Mouse (Mus musculus): ENCODE measurements around the gene Kcnab1. TPM values are rescaled to one million over a fixed set of nuclear protein-coding genes. Genes with fewer than 3 reads are reported as not detected.

The Kcnab1 gene
- polyA plus RNA-seq, 1 experiment from 2014 or later, result 1.6 TPM

DNA sequence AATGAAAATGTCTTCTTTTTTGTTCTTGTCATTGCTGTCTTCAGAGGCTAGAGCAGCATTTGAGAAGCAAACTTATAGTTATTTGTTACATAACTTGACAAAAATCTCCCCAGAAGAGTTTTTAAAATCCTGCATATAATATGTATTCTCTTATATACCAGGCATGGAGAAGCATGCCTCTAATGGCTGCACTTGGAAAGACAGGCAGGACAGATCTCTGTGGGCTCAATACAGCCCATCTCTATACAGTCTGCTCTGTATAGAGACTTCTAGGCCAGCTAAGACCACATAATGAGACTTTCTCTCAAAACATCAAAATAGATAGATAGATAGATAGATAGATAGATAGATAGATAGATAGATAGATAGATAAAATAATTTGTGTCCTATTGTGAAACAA is 111.1 kb downstream of the Kcnab1 start:
- H3K4me3 ChIP-seq (ENCODE audit: low read length), result no peak overlapping the region
- H3K4me2 ChIP-seq (ENCODE audit: low read depth, low read length), result no peak overlapping the region
- H3K36me3 ChIP-seq (ENCODE audit: control insufficient read depth, insufficient read depth), result no peaks in the 10 kb centered on the region
- no peak for ATAC-seq (replicated peaks; ENCODE audit: extremely low read depth, insufficient read depth, low FRiP score)
- no peaks in the 10 kb centered on the region for H3K9me3 ChIP-seq (replicated peaks; ENCODE audit: control insufficient read depth, low read length)
- no peak overlapping the region for H3K9ac ChIP-seq (ENCODE audit: low read length)
- no peaks in the 10 kb centered on the region for H3K4me1 ChIP-seq (ENCODE audit: control insufficient read depth, insufficient read depth, low read length)
- H3K27me3 ChIP-seq (ENCODE audit: control insufficient read depth, insufficient read depth, low read length), result no peaks in the 10 kb centered on the region
- no peak overlapping the region for H3K27ac ChIP-seq (ENCODE audit: low read length)

DNA sequence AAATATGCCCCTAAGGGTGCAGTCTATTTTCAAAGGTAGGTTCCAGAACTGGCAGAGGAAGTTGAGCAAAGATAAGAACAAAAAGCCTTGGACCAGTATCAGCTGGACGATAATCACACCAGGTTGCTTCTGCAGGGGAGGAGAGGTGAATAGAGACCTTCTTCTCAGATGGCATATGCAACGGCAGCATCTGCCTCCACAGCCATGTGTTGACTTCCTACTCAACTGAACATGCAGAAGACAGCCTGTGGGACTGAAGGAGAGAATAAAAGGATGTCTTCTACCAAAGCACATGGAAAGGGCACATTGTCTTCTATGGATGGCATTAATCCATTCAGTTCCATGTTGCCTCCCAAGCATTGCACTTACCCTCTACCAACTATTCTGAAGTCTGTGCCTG is 114.5 kb downstream of the Kcnab1 start:
- 69% methylated on average over 2 of the region's 2 CpGs for WGBS
- Histone ChIP-seq H3K27me3 (ENCODE audit: control insufficient read depth, insufficient read depth, low read length) (no peaks in the 10 kb centered on the region), H3K9me3 (replicated peaks; ENCODE audit: control insufficient read depth, low read length) (no peaks in the 10 kb centered on the region), H3K4me3 (ENCODE audit: low read length) (no peak overlapping the region), H3K27ac (ENCODE audit: low read length) (no peak overlapping the region), H3K4me2 (ENCODE audit: low read depth, low read length) (no peak overlapping the region), H3K9ac (ENCODE audit: low read length) (no peak overlapping the region), H3K4me1 (ENCODE audit: control insufficient read depth, insufficient read depth, low read length) (no peaks in the 10 kb centered on the region), H3K36me3 (ENCODE audit: control insufficient read depth, insufficient read depth) (no peaks in the 10 kb centered on the region)
- ATAC-seq (replicated peaks; ENCODE audit: extremely low read depth, insufficient read depth, low FRiP score), result no peak

DNA sequence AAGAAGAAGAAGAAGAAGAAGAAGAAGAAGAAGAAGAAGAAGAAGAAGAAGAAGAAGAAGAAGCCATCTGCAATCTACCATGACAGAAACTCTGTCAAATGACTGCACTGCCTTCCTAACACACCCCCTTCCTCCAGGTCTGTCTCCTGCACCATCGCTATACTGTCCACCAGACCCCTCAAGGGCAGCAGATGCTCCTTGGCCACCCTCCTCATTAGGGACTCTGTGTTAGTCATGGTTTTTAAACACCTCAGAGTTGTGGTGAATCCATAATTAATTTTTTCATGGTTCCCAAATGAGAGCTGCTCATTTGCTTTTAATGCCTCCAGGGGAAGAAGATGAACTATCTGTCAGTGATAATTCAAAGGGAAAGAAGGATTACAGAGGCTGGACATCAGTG is 121.8 kb downstream of the Kcnab1 start:
- no peak overlapping the region for H3K27ac ChIP-seq (ENCODE audit: low read length)
- H3K27me3 ChIP-seq (ENCODE audit: control insufficient read depth, insufficient read depth, low read length), result no peaks in the 10 kb centered on the region
- WGBS, result 89% methylated on average over 1 of the region's 1 CpGs
- H3K9me3 ChIP-seq (replicated peaks; ENCODE audit: control insufficient read depth, low read length), result peaks cover 3% of the 10 kb centered on the region
- H3K9ac ChIP-seq (ENCODE audit: low read length), result no peak overlapping the region
- no peak for ATAC-seq (replicated peaks; ENCODE audit: extremely low read depth, insufficient read depth, low FRiP score)
- H3K4me3 ChIP-seq (ENCODE audit: low read length), result no peak overlapping the region
- no peak overlapping the region for H3K4me2 ChIP-seq (ENCODE audit: low read depth, low read length)
- no peaks in the 10 kb centered on the region for H3K36me3 ChIP-seq (ENCODE audit: control insufficient read depth, insufficient read depth)
- no peaks in the 10 kb centered on the region for H3K4me1 ChIP-seq (ENCODE audit: control insufficient read depth, insufficient read depth, low read length)

DNA sequence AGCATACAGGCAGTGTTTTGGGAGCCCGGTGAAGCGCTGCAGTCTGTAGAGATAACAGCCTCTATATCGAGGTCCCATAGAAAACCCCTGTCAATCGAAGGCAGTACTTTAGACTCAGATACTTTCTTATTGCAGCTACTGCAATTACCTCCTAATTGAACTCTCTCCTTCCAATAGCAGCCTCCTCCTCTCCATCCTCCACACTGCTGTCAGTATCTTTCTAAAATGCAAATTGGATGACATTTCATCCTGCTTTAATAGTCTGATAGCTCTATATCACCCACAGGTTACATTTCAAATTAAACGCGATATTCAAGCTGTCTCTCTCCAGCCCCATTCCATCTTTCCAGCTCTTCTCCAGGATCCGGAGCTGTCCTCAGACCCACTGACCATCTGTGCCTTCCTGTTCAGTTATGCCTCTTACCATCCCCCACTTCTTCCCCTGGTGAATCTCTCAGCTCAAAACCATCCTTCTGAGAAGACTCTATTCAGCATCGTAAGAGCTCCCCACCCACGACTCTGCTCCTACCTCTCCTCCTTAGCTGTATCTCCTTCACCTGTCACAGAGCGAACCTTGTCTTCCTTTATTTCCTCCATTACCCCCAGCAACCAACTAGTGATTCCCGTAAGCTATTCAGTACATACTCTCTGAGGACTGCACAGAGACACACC is 122.4 kb downstream of the Kcnab1 start:
- Histone ChIP-seq H3K4me3 (ENCODE audit: low read length) (no peak overlapping the region), H3K36me3 (ENCODE audit: control insufficient read depth, insufficient read depth) (no peaks in the 10 kb centered on the region), H3K27ac (ENCODE audit: low read length) (no peak overlapping the region), H3K4me2 (ENCODE audit: low read depth, low read length) (no peak overlapping the region), H3K4me1 (ENCODE audit: control insufficient read depth, insufficient read depth, low read length) (no peaks in the 10 kb centered on the region), H3K9me3 (replicated peaks; ENCODE audit: control insufficient read depth, low read length) (peaks cover 5% of the 10 kb centered on the region), H3K27me3 (ENCODE audit: control insufficient read depth, insufficient read depth, low read length) (no peaks in the 10 kb centered on the region), H3K9ac (ENCODE audit: low read length) (no peak overlapping the region)
- WGBS, result 70% methylated on average over 11 of the region's 11 CpGs
- no peak for ATAC-seq (replicated peaks; ENCODE audit: extremely low read depth, insufficient read depth, low FRiP score)

DNA sequence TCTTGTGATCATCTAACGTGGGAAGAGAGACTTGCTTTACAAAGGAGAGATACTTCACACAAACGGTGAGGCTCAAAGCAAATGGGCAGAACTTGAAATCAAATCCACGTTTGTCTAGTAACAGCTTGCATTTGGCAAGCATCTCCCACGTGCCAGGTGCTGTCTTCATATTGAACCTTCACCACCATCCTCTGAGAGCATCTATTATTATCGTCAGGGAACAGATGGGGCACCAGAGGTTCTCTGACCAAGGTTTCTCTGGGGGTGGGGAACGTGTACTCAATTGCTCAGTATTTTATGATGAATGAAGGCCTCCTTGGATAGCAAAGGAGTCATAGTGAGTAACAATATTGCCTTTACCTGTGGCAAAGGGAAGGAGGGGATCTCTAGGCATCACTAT is 139.8 kb downstream of the Kcnab1 start:
- no peak for ATAC-seq (replicated peaks; ENCODE audit: extremely low read depth, insufficient read depth, low FRiP score)
- H3K4me2 ChIP-seq (ENCODE audit: low read depth, low read length), result no peak overlapping the region
- 76% methylated on average over 6 of the region's 6 CpGs for WGBS

DNA sequence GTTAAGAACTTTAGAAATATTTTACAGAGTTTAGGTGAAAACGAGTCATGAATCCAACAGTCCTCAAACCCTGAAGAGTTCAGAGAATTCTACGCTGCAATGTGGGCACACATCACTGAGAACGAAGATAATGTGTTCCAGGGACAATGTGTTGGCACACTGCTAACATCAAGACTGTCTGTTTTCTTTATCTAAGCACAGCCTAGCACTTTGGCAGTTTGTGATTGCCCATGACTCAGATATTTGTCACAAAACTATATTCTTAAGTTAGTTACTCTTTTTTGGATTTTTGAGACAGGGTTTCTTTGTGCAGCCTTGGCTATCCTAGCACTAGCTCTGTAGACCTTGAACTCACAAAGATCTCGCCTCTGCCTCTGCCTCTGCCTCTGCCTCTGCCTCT is 151.3 kb downstream of the Kcnab1 start:
- 63% methylated on average over 4 of the region's 4 CpGs for WGBS

More for the DNA sequence above, 139.8 kb downstream of the Kcnab1 start:
- Histone ChIP-seq H3K9me3 (replicated peaks; ENCODE audit: control insufficient read depth, low read length) (no peaks in the 10 kb centered on the region), H3K9ac (ENCODE audit: low read length) (no peak overlapping the region), H3K36me3 (ENCODE audit: control insufficient read depth, insufficient read depth) (no peaks in the 10 kb centered on the region), H3K27ac (ENCODE audit: low read length) (no peak overlapping the region), H3K4me1 (ENCODE audit: control insufficient read depth, insufficient read depth, low read length) (no peaks in the 10 kb centered on the region), H3K27me3 (ENCODE audit: control insufficient read depth, insufficient read depth, low read length) (no peaks in the 10 kb centered on the region), H3K4me3 (ENCODE audit: low read length) (no peak overlapping the region)

DNA sequence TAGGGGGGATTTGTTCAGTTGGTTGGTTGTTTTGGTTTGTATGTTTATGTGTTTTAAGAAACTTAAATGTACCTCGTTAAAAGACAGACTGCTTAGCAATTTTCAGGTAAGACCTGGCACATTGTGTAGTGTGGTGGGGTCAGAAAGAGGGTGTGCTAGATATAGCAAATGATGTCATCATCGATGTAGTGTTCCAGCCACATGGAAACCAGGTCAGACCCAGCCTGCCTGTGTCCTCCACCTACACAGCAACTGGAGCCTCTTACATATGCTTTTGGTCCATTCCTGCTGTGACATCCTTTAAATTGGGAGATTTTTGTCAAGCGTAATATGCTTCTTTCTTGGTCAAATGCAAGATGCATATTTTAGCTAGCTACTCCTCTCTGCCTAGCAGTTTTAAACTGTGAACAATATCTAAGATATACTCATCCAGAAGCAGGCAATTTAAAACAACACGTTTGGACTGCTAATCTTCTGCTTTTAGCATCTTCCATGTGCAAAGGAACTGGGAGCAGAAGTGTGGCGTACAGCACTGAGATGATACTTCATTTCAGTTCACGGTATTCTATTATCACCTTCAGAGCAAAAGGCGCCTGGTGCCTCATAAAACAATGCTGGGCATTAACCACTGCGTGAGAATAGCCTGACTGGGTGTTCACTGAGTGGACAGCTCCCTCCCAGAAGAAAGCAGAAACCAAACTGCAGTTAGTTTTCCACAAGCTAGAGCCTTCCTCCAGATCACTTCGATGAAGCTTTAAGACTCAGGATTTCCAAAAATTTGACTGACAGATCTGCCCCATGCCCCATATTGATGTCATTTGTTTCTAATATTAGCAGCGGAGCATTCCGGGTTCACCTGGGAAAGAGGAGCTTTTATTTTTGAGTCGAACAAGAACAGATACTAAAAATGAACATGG is 153.6 kb downstream of the Kcnab1 start:
- H3K4me1 ChIP-seq (ENCODE audit: control insufficient read depth, insufficient read depth, low read length), result no peaks in the 10 kb centered on the region
- 56% methylated on average over 12 of the region's 12 CpGs for WGBS
- H3K9me3 ChIP-seq (replicated peaks; ENCODE audit: control insufficient read depth, low read length), result no peaks in the 10 kb centered on the region
- H3K9ac ChIP-seq (ENCODE audit: low read length), result no peak overlapping the region
- H3K27me3 ChIP-seq (ENCODE audit: control insufficient read depth, insufficient read depth, low read length), result no peaks in the 10 kb centered on the region
- H3K36me3 ChIP-seq (ENCODE audit: control insufficient read depth, insufficient read depth), result no peaks in the 10 kb centered on the region
- no peak for ATAC-seq (replicated peaks; ENCODE audit: extremely low read depth, insufficient read depth, low FRiP score)
- H3K4me3 ChIP-seq (ENCODE audit: low read length), result no peak overlapping the region
- H3K4me2 ChIP-seq (ENCODE audit: low read depth, low read length), result peak overlapping the region; percentile 23; the same call in 1 of the 2 replicates
- no peak overlapping the region for H3K27ac ChIP-seq (ENCODE audit: low read length)

More for the DNA sequence above, 151.3 kb downstream of the Kcnab1 start:
- Histone ChIP-seq H3K9ac (ENCODE audit: low read length) (no peak overlapping the region), H3K4me1 (ENCODE audit: control insufficient read depth, insufficient read depth, low read length) (no peaks in the 10 kb centered on the region), H3K27me3 (ENCODE audit: control insufficient read depth, insufficient read depth, low read length) (no peaks in the 10 kb centered on the region), H3K4me3 (ENCODE audit: low read length) (no peak overlapping the region), H3K27ac (ENCODE audit: low read length) (no peak overlapping the region), H3K9me3 (replicated peaks; ENCODE audit: control insufficient read depth, low read length) (no peaks in the 10 kb centered on the region), H3K36me3 (ENCODE audit: control insufficient read depth, insufficient read depth) (no peaks in the 10 kb centered on the region), H3K4me2 (ENCODE audit: low read depth, low read length) (no peak overlapping the region)
- ATAC-seq (replicated peaks; ENCODE audit: extremely low read depth, insufficient read depth, low FRiP score), result no peak

DNA sequence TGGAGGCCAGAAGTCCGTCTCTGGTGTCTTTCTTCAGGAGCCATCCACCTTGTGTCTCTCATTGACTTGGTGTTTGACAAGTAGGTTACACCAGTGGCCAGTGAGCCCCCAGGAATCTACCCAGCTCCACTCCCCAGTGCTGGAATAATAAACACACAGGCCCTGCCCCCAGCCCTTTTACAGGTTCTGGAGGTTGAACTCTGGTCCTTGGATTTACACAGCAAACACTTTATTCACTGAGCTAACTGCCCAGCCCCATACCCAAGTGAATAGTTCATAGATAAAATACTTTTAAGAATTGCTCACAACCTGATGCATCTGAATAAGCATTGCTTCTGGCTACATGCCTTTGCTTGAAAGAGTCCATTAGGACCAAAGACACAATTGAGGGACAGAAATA is 164.1 kb downstream of the Kcnab1 start:
- WGBS, result 85% methylated on average over 1 of the region's 1 CpGs
- Histone ChIP-seq H3K27ac (ENCODE audit: low read length) (no peak overlapping the region), H3K27me3 (ENCODE audit: control insufficient read depth, insufficient read depth, low read length) (no peaks in the 10 kb centered on the region), H3K4me1 (ENCODE audit: control insufficient read depth, insufficient read depth, low read length) (no peaks in the 10 kb centered on the region), H3K4me2 (ENCODE audit: low read depth, low read length) (no peak overlapping the region), H3K9me3 (replicated peaks; ENCODE audit: control insufficient read depth, low read length) (no peaks in the 10 kb centered on the region), H3K9ac (ENCODE audit: low read length) (no peak overlapping the region), H3K4me3 (ENCODE audit: low read length) (no peak overlapping the region), H3K36me3 (ENCODE audit: control insufficient read depth, insufficient read depth) (no peaks in the 10 kb centered on the region)
- no peak for ATAC-seq (replicated peaks; ENCODE audit: extremely low read depth, insufficient read depth, low FRiP score)

DNA sequence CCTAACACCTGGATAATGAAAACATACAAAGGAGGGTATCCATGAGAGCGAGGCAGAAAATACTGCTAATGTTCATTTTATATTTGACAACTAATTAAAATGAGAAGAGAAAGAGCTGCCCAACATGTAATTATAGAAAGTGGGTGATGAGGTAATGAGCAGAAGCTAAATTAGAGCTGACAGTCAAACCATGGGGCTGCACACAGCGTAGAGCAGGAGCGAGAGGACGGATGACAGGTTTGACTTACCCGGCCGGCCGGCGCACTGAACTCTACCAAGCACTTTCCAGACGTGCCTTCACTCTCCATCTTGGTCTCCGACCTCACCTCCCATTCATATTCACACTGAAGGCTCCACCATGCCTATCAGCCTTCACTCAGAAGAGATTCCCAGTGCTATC is 168.6 kb downstream of the Kcnab1 start:
- no peak overlapping the region for H3K9ac ChIP-seq (ENCODE audit: low read length)
- WGBS, result 87% methylated on average over 10 of the region's 10 CpGs
- ATAC-seq (replicated peaks; ENCODE audit: extremely low read depth, insufficient read depth, low FRiP score), result no peak

More for the DNA sequence above, 168.6 kb downstream of the Kcnab1 start:
- H3K4me2 ChIP-seq (ENCODE audit: low read depth, low read length), result no peak overlapping the region
- no peaks in the 10 kb centered on the region for H3K27me3 ChIP-seq (ENCODE audit: control insufficient read depth, insufficient read depth, low read length)
- H3K27ac ChIP-seq (ENCODE audit: low read length), result no peak overlapping the region
- H3K36me3 ChIP-seq (ENCODE audit: control insufficient read depth, insufficient read depth), result no peaks in the 10 kb centered on the region
- no peaks in the 10 kb centered on the region for H3K9me3 ChIP-seq (replicated peaks; ENCODE audit: control insufficient read depth, low read length)
- H3K4me3 ChIP-seq (ENCODE audit: low read length), result no peak overlapping the region
- no peaks in the 10 kb centered on the region for H3K4me1 ChIP-seq (ENCODE audit: control insufficient read depth, insufficient read depth, low read length)
